Mouse (Mus musculus): ENCODE data around the gene Tmem179b.

- TF ChIP-seq POLR2A (IDR thresholded peaks at IDR 0.05; ENCODE audit: control insufficient read depth, extremely low read depth, insufficient read depth, low read length, poor library complexity) (no peak), CTCF (IDR thresholded peaks at IDR 0.05; ENCODE audit: borderline replicate concordance, control insufficient read depth, extremely low read depth, insufficient read depth, low read length, poor library complexity) (no peak)
Measured at GRCm38 (mm10) chr19:8747368-8747767, 26.9 kb downstream of the Tmem179b start.

Measured in thymus, adult 2 months (tissue).